Mouse (Mus musculus) lung, adult 2 months (tissue): ENCODE measurements around the gene Cacna1a.

Source experiments
- CTCF ChIP-seq: fragments of 200-500 bp; IDR thresholded peaks from 2 replicates; pipeline ENCODE4 v1.5.1; 2011; ENCODE audit warnings: mild to moderate bottlenecking, low read length, control low read depth; ENCODE audit not compliant: insufficient read depth
- POLR2A ChIP-seq: fragments of 200-500 bp; IDR thresholded peaks from 2 replicates; pipeline ENCODE4 v1.6.1; 2011; ENCODE audit warnings: low read depth, mild to moderate bottlenecking, control low read depth, low read length, borderline replicate concordance; ENCODE audit errors: extremely low read depth

DNA sequence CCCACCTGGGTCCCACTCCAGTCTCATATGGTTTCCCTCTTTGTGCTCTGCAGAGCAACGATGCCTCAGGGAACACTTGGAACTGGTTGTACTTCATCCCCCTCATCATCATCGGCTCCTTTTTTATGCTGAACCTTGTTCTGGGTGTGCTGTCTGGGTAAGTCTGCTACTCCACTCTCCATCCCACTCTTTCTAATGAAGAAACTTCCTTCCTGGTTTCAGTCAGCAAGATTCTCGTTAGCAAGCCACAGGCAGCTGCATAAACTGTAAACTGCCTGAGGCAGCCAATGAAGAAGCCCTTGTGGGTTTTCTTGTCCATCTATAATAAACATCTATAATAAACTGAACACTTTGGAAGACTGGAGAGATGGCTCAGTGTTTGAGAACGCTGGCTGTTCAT is 145.1 kb downstream of the Cacna1a start:
- TF ChIP-seq POLR2A (no peak), CTCF (no peak)
